23 mouse cellular contexts compared by ENCODE assay signal in the genomic region with DNA sequence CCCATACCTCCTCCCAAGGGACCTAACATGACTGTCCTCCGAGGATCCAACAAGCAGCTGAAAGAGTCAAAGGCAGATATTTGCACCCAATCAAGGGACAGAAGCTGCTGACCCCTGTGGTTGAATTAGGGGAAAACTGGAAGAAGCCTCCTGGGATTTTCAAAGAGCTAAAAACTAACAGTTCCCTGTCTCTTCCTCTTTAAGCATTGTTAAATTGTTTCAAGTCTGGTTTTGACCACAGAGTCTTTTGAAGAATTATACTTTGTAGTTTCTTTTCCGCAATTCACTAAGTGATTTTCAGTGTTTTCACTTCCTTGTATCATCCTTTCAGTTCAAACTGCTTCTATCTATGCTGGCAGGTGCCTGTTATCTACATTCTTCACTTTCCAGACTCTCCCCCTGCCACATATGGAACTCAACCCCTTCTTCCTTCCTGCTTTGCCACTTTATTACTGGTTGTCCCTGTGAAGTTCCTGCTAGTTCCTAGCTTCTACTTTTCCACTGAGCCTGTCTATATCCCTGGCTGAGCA.
DNase-seq lines count a peak whose midpoint lies in the region; ATAC-seq and TF ChIP-seq lines count a peak whose summit lies in the region.
"Had no signal": no experiment of that assay in that cellular context is flagged by ENCODE, and none has a peak within 500 bp of the region (broad histone marks: within the 10 kb centered on the region; RNA-seq: fewer than 3 reads in every experiment).

No protein-coding gene starts in this region.

- no peak overlapping the region for H3K9ac ChIP-seq in liver, postnatal 0 days (replicated peaks)
- H3K9ac ChIP-seq: embryonic facial prominence, embryonic 12.5 days; forebrain, embryonic 13.5 days; forebrain, embryonic 15.5 days; forebrain, postnatal 0 days had no signal

- H3K27ac ChIP-seq in liver, postnatal 0 days (ENCODE audit: low read depth): no peak overlapping the region
- H3K27ac ChIP-seq: embryonic facial prominence, embryonic 10.5 days; embryonic facial prominence, embryonic 12.5 days; forebrain, embryonic 13.5 days; forebrain, embryonic 15.5 days had no signal

- H3K4me1 ChIP-seq in liver, postnatal 0 days (ENCODE audit: insufficient read depth): no peaks in the 10 kb centered on the region
- H3K4me1 ChIP-seq: embryonic facial prominence, embryonic 10.5 days; embryonic facial prominence, embryonic 12.5 days; forebrain, embryonic 13.5 days; forebrain, embryonic 15.5 days had no signal

- no peaks in the 10 kb centered on the region for H3K36me3 ChIP-seq in liver, postnatal 0 days (replicated peaks; ENCODE audit: insufficient read depth, low read length)
- H3K36me3 ChIP-seq: embryonic facial prominence, embryonic 10.5 days; embryonic facial prominence, embryonic 12.5 days; forebrain, embryonic 15.5 days; G1E had no signal

- no peak overlapping the region for H3K4me3 ChIP-seq in liver, postnatal 0 days (ENCODE audit: low read depth, low read length)
- H3K4me3 ChIP-seq: embryonic facial prominence, embryonic 10.5 days; embryonic facial prominence, embryonic 12.5 days; forebrain, embryonic 13.5 days; forebrain, embryonic 15.5 days had no signal

- no peaks in the 10 kb centered on the region for H3K27me3 ChIP-seq in liver, postnatal 0 days (ENCODE audit: insufficient read depth, low read length)
- H3K27me3 ChIP-seq: embryonic facial prominence, embryonic 12.5 days; forebrain, embryonic 13.5 days; forebrain, embryonic 15.5 days had no signal

- no peak overlapping the region for H3K4me2 ChIP-seq in liver, postnatal 0 days (ENCODE audit: low read depth, low read length)
- H3K4me2 ChIP-seq: embryonic facial prominence, embryonic 12.5 days; forebrain, embryonic 13.5 days; forebrain, embryonic 15.5 days had no signal

- peak; percentile 6 for DNase-seq in A20 (ENCODE audit: low read depth, low spot score)
- peak; percentile 8 for DNase-seq in MEL-GATA-1-ER (ENCODE audit: extremely low read depth, low read depth)
- DNase-seq in liver, postnatal 0 days: no peak
- DNase-seq in lung, postnatal 25 days (ENCODE audit: low spot score): no peak
- DNase-seq in right cerebral cortex, postnatal 4 days: no peak
- no peak for DNase-seq in retina, embryonic 14.5 days (ENCODE audit: low spot score)
- DNase-seq: adrenal gland, adult 2 months; adrenal gland, postnatal 10 days; adrenal gland, postnatal 25 days; cerebellum, adult 11 months; cerebellum, adult 18-20 months; cerebellum, adult 8-10 months; cerebellum, adult 9-11 months; cerebellum, postnatal 14 days; cerebellum, postnatal 36 days; forebrain, postnatal 0 days had no signal

- no peak for TF ChIP-seq EP300 in liver, postnatal 0 days (IDR thresholded peaks at IDR 0.05; ENCODE audit: low read depth)

- 32% methylated on average over 2 of the region's 2 CpGs for WGBS in liver, postnatal 0 days (ENCODE audit: insufficient replicate concordance)

- no peaks in the 10 kb centered on the region for H3K9me3 ChIP-seq in liver, postnatal 0 days (ENCODE audit: low read length)
- H3K9me3 ChIP-seq: embryonic facial prominence, embryonic 10.5 days; embryonic facial prominence, embryonic 12.5 days; forebrain, embryonic 13.5 days; forebrain, embryonic 15.5 days had no signal

- peak; percentile 71 for ATAC-seq in granulocyte monocyte progenitor cell, adult 5-6 weeks (replicated peaks; ENCODE audit: poor library complexity, severe bottlenecking)
- peak; percentile 70 for ATAC-seq in megakaryocyte progenitor cell, adult 5-6 weeks (replicated peaks; ENCODE audit: poor library complexity)
- ATAC-seq in liver, postnatal 0 days: no peak
- ATAC-seq: forebrain, embryonic 13.5 days; forebrain, embryonic 15.5 days; forebrain, postnatal 0 days had no signal

- TF ChIP-seq CTCF in liver, postnatal 0 days (IDR thresholded peaks at IDR 0.05; ENCODE audit: low read depth): no peak

Comparison
In these comparisons a context has a peak if more than half of its experiments do, and no peak if none do; other contexts are left out.
1. DNase-seq: peak in A20 (single experiment) and MEL-GATA-1-ER (single experiment); none in liver, postnatal 0 days (single experiment), lung, postnatal 25 days (single experiment), right cerebral cortex, postnatal 4 days (single experiment) and retina, embryonic 14.5 days (single experiment).